Mouse (Mus musculus) CH12.LX (cell line): ENCODE results near the gene Abr.

ENCODE experiments used
- CTCF ChIP-seq, 2 experiments: IDR thresholded peaks in 1 of 2; conservative IDR thresholded peaks in 1 of 2; 2 replicates each; pipeline ENCODE4 v1.5.1; 2011 to 2012; ENCODE audit warnings: low read depth in 2 of 2, low read length in 2 of 2, improper control_type of control experiment in 1 of 2, inconsistent platforms in 1 of 2, mild to moderate bottlenecking in 1 of 2, moderate library complexity in 1 of 2
- MXI1 ChIP-seq: IDR thresholded peaks from 2 replicates; pipeline ENCODE4 v1.6.1; 2011; ENCODE audit warnings: mild to moderate bottlenecking, low read depth, low read length, improper control_type of control experiment
- TBP ChIP-seq: conservative IDR thresholded peaks from 2 replicates; pipeline ENCODE4 v1.6.1; 2011; ENCODE audit warnings: low read depth, low read length, improper control_type of control experiment
- TCF12 ChIP-seq: IDR thresholded peaks from 2 replicates; pipeline ENCODE4 v1.6.1; 2014; ENCODE audit warnings: low read depth, mild to moderate bottlenecking, inconsistent platforms, low read length, improper control_type of control experiment

- TF ChIP-seq TCF12 (no peak), MXI1 (no peak), CTCF (conservative IDR thresholded peaks at IDR 0.05 in 1 of 2, IDR thresholded peaks at IDR 0.05 in 1 of 2; ENCODE audit: low read depth in 2 of 2, low read length in 2 of 2) (no peak), TBP (no peak)
These were observed 122.5 kb downstream of the Abr start for GRCm38 (mm10) chr11:76499564-76499963.
